Mouse (Mus musculus): ENCODE results near the gene Plekhn1. TPM values are rescaled to one million over a fixed set of nuclear protein-coding genes. Genes with fewer than 3 reads are reported as not detected.
A peak's percentile ranks its signal among the peaks of the same experiment; 100 is the strongest.

Gene Plekhn1
- polyA plus RNA-seq (2016; fragmentation: Nextera tagmentation; extraction: Ambion mirVana): 29.2 and 32.8 TPM in 2 replicates

- 2% methylated on average over 35 of the region's 48 CpGs for WGBS
- ATAC-seq (ENCODE audit: insufficient number of reproducible peaks, insufficient read depth, low FRiP score, low TSS enrichment, low read depth): peak; percentile 17; the same call in 1 of the 2 replicates
- peak within 1 kb of the TSS; percentile 93 for H3K27ac ChIP-seq
- H3K4me2 ChIP-seq: peak within 1 kb of the TSS; percentile 88
- H3K4me3 ChIP-seq (replicated peaks): peak within 1 kb of the TSS; percentile 88
- no peaks in the 10 kb centered on the region for H3K27me3 ChIP-seq
- no peaks in the 10 kb centered on the region for H3K9me3 ChIP-seq
- peaks cover 61% of the 10 kb centered on the region for H3K36me3 ChIP-seq
- H3K9ac ChIP-seq (replicated peaks): peak within 1 kb of the TSS; percentile 74
- H3K4me1 ChIP-seq (replicated peaks): peaks cover 21% of the 10 kb centered on the region
Observed at GRCm38 (mm10) chr4:156234701-156235213, at the start of gene Plekhn1. Gene Plekhn1, minus strand, starts transcription at chr4:156234857.

GRCm38 (mm10) chr4:156255078-156255839 is 20.6 kb upstream of the Plekhn1 start, which contains the start of gene Samd11:
Gene Samd11, minus strand, starts transcription at chr4:156255657.
- peak; percentile 42; the same call in 1 of the 2 replicates for ATAC-seq (ENCODE audit: insufficient number of reproducible peaks, insufficient read depth, low FRiP score, low TSS enrichment, low read depth)
- Histone ChIP-seq H3K4me2 (peak within 1 kb of the TSS; percentile 46), H3K4me1 (replicated peaks) (0 out of 2 replicates have a peak, but pooled peaks cover 8% of the 10 kb centered on the region), H3K4me3 (replicated peaks) (peak within 1 kb of the TSS; percentile 17), H3K9me3 (no peaks in the 10 kb centered on the region), H3K36me3 (no peaks in the 10 kb centered on the region), H3K27me3 (peaks cover 42% of the 10 kb centered on the region), H3K27ac (no peak within 1 kb of the TSS), H3K9ac (replicated peaks) (no peak within 1 kb of the TSS)
- WGBS: 2% methylated on average over 26 of the region's 26 CpGs

- Histone ChIP-seq H3K27ac (no peak overlapping the region), H3K27me3 (peaks cover 48% of the 10 kb centered on the region), H3K4me3 (replicated peaks) (peak overlapping the region; percentile 17), H3K9ac (replicated peaks) (no peak overlapping the region), H3K4me1 (replicated peaks) (0 out of 2 replicates have a peak, but pooled peaks cover 8% of the 10 kb centered on the region), H3K36me3 (peaks cover 2% of the 10 kb centered on the region; the same call in 1 of the 2 replicates), H3K4me2 (peak overlapping the region; percentile 46), H3K9me3 (no peaks in the 10 kb centered on the region)
- 1% methylated on average over 30 of the region's 30 CpGs for WGBS
- ATAC-seq (ENCODE audit: insufficient number of reproducible peaks, insufficient read depth, low FRiP score, low TSS enrichment, low read depth): peak; percentile 60
Observed at GRCm38 (mm10) chr4:156254361-156255077, 19.9 kb upstream of the Plekhn1 start.

- 0 out of 2 replicates have a peak, but pooled peaks cover 8% of the 10 kb centered on the region for H3K4me1 ChIP-seq (replicated peaks)
- peaks cover 48% of the 10 kb centered on the region for H3K27me3 ChIP-seq
Observed at GRCm38 (mm10) chr4:156253043-156253442, 18.4 kb upstream of the Plekhn1 start.

GRCm38 (mm10) chr4:156252619-156253018 is 18.0 kb upstream of the Plekhn1 start:
- H3K9ac ChIP-seq (replicated peaks): no peak overlapping the region
- ATAC-seq (ENCODE audit: insufficient number of reproducible peaks, insufficient read depth, low FRiP score, low TSS enrichment, low read depth): no peak
- H3K4me1 ChIP-seq (replicated peaks): 0 out of 2 replicates have a peak, but pooled peaks cover 8% of the 10 kb centered on the region
- 29% methylated on average over 3 of the region's 3 CpGs for WGBS
- peaks cover 21% of the 10 kb centered on the region for H3K36me3 ChIP-seq
- no peak overlapping the region for H3K4me2 ChIP-seq
- H3K9me3 ChIP-seq: no peaks in the 10 kb centered on the region
- no peak overlapping the region for H3K4me3 ChIP-seq (replicated peaks)
- H3K27me3 ChIP-seq: peaks cover 48% of the 10 kb centered on the region
- H3K27ac ChIP-seq: no peak overlapping the region

More at GRCm38 (mm10) chr4:156253043-156253442, 18.4 kb upstream of the Plekhn1 start:
- Histone ChIP-seq H3K4me3 (replicated peaks) (no peak overlapping the region), H3K36me3 (peaks cover 16% of the 10 kb centered on the region), H3K4me2 (no peak overlapping the region), H3K9ac (replicated peaks) (no peak overlapping the region), H3K9me3 (no peaks in the 10 kb centered on the region), H3K27ac (no peak overlapping the region)
- ATAC-seq (ENCODE audit: insufficient number of reproducible peaks, insufficient read depth, low FRiP score, low TSS enrichment, low read depth): no peak
- WGBS: 42% methylated on average over 7 of the region's 7 CpGs

GRCm38 (mm10) chr4:156252140-156252539 is 17.5 kb upstream of the Plekhn1 start:
- Histone ChIP-seq H3K9ac (replicated peaks) (no peak overlapping the region), H3K9me3 (no peaks in the 10 kb centered on the region), H3K36me3 (peaks cover 26% of the 10 kb centered on the region), H3K27ac (0 out of 2 replicates have a peak overlapping the region, but pooled peaks have one; percentile 17), H3K4me2 (no peak overlapping the region), H3K4me3 (replicated peaks) (no peak overlapping the region), H3K27me3 (peaks cover 48% of the 10 kb centered on the region), H3K4me1 (replicated peaks) (0 out of 2 replicates have a peak, but pooled peaks cover 8% of the 10 kb centered on the region)
- WGBS: 30% methylated on average over 7 of the region's 7 CpGs
- no peak for ATAC-seq (ENCODE audit: insufficient number of reproducible peaks, insufficient read depth, low FRiP score, low TSS enrichment, low read depth)

GRCm38 (mm10) chr4:156251081-156251480 is 16.4 kb upstream of the Plekhn1 start:
- WGBS: 71% methylated on average over 8 of the region's 8 CpGs
- H3K27me3 ChIP-seq: peaks cover 48% of the 10 kb centered on the region

GRCm38 (mm10) chr4:156249567-156249966 is 14.9 kb upstream of the Plekhn1 start:
- Histone ChIP-seq H3K27ac (no peak overlapping the region), H3K9ac (replicated peaks) (no peak overlapping the region), H3K36me3 (peaks cover 49% of the 10 kb centered on the region), H3K4me3 (replicated peaks) (no peak overlapping the region), H3K4me1 (replicated peaks) (0 out of 2 replicates have a peak, but pooled peaks cover 2% of the 10 kb centered on the region), H3K4me2 (no peak overlapping the region), H3K27me3 (peaks cover 35% of the 10 kb centered on the region), H3K9me3 (no peaks in the 10 kb centered on the region)
- 58% methylated on average over 11 of the region's 11 CpGs for WGBS
- no peak for ATAC-seq (ENCODE audit: insufficient number of reproducible peaks, insufficient read depth, low FRiP score, low TSS enrichment, low read depth)

More at GRCm38 (mm10) chr4:156251081-156251480, 16.4 kb upstream of the Plekhn1 start:
- Histone ChIP-seq H3K4me3 (replicated peaks) (no peak overlapping the region), H3K9ac (replicated peaks) (no peak overlapping the region), H3K4me1 (replicated peaks) (0 out of 2 replicates have a peak, but pooled peaks cover 8% of the 10 kb centered on the region), H3K4me2 (no peak overlapping the region), H3K36me3 (peaks cover 35% of the 10 kb centered on the region), H3K9me3 (no peaks in the 10 kb centered on the region), H3K27ac (no peak overlapping the region)
- ATAC-seq (ENCODE audit: insufficient number of reproducible peaks, insufficient read depth, low FRiP score, low TSS enrichment, low read depth): no peak

- Histone ChIP-seq H3K27ac (no peak overlapping the region), H3K9me3 (no peaks in the 10 kb centered on the region), H3K27me3 (no peaks in the 10 kb centered on the region), H3K4me2 (peak overlapping the region; percentile 88), H3K9ac (replicated peaks) (peak overlapping the region; percentile 74), H3K4me3 (replicated peaks) (peak overlapping the region; percentile 88), H3K4me1 (replicated peaks) (peaks cover 21% of the 10 kb centered on the region), H3K36me3 (peaks cover 61% of the 10 kb centered on the region)
- WGBS: 26% methylated on average over 58 of the region's 60 CpGs
- no peak for ATAC-seq (ENCODE audit: insufficient number of reproducible peaks, insufficient read depth, low FRiP score, low TSS enrichment, low read depth)
Observed at GRCm38 (mm10) chr4:156236651-156237447, 2.2 kb upstream of the Plekhn1 start.

GRCm38 (mm10) chr4:156235808-156236533 is 1.3 kb upstream of the Plekhn1 start, which contains the start of gene Noc2l:
Gene Noc2l, plus strand, starts transcription at chr4:156236010.
- Histone ChIP-seq H3K4me3 (replicated peaks) (peak within 1 kb of the TSS; percentile 88), H3K9me3 (no peaks in the 10 kb centered on the region), H3K27me3 (no peaks in the 10 kb centered on the region), H3K4me1 (replicated peaks) (peaks cover 21% of the 10 kb centered on the region), H3K9ac (replicated peaks) (peak within 1 kb of the TSS; percentile 74), H3K27ac (peak within 1 kb of the TSS; percentile 93), H3K36me3 (peaks cover 61% of the 10 kb centered on the region), H3K4me2 (peak within 1 kb of the TSS; percentile 88)
- WGBS: under 1% methylated on average over 90 of the region's 90 CpGs
- peak; percentile 87 for ATAC-seq (ENCODE audit: insufficient number of reproducible peaks, insufficient read depth, low FRiP score, low TSS enrichment, low read depth)
